Mouse (Mus musculus) intestine, embryonic 15.5 days (tissue): Measurements from ENCODE around the gene Spg20. TPM values are rescaled to one million over a fixed set of nuclear protein-coding genes. Genes with fewer than 3 reads are reported as not detected.

ENCODE experiments used
- ATAC-seq: fragments of 200-750 bp; cut with Nextera tagmentation; 2 replicates; pipeline ENCODE4 v1.8.0; 2017; ENCODE audit warnings: moderate TSS enrichment, moderate library complexity
- H3K27ac ChIP-seq: fragments of 300-500 bp; sonication (generic); 2 replicates; pipeline ENCODE4 v1.5.1; 2015; ENCODE audit warnings: mild to moderate bottlenecking, inconsistent platforms
- H3K27me3 ChIP-seq: fragments of 300-500 bp; sonication (generic); replicated peaks from 2 replicates; pipeline ENCODE4 v1.6.1; 2015; ENCODE audit warnings: inconsistent platforms
- H3K36me3 ChIP-seq: fragments of 300-500 bp; sonication (generic); 2 replicates; pipeline ENCODE4 v1.6.1; 2015; ENCODE audit warnings: inconsistent platforms
- H3K4me1 ChIP-seq: fragments of 300-500 bp; sonication (generic); replicated peaks from 2 replicates; pipeline ENCODE4 v1.6.1; 2015; ENCODE audit warnings: inconsistent platforms
- H3K4me2 ChIP-seq: fragments of 300-500 bp; sonication (generic); replicated peaks from 2 replicates; pipeline ENCODE4 v1.6.1; 2015; ENCODE audit warnings: mild to moderate bottlenecking, inconsistent platforms
- H3K4me3 ChIP-seq: fragments of 300-500 bp; sonication (generic); replicated peaks from 2 replicates; pipeline ENCODE4 v1.5.1; 2015; ENCODE audit warnings: inconsistent platforms
- H3K9ac ChIP-seq: fragments of 300-500 bp; sonication (generic); 2 replicates; pipeline ENCODE4 v1.6.1; 2015; ENCODE audit warnings: inconsistent platforms
- H3K9me3 ChIP-seq: fragments of 300-500 bp; sonication (generic); 2 replicates; pipeline ENCODE4 v1.6.1; 2016; ENCODE audit warnings: inconsistent platforms
- WGBS: fragments of 180-500 bp; shearing (Covaris S2); methylation state at CpG from one replicate; pipeline ENCODE4 v1.1.7; 2015; 5-methylcytosine and 5-hydroxymethylcytosine counted together
- polyA plus RNA-seq: library from polyadenylated mRNA; unstranded; fragments of >200 nt; fragmentation: Nextera tagmentation; extraction: Ambion mirVana; gene quantifications from 2 replicates; pipeline ENCODE4 v1.2.1, GENCODE M21; 2015

Gene Spg20
- polyA plus RNA-seq, 1 experiment from 2014 or later: 37.4 TPM

- Histone ChIP-seq H3K9me3 (no peaks in the 10 kb centered on the region), H3K36me3 (no peaks in the 10 kb centered on the region), H3K9ac (no peak overlapping the region), H3K27ac (no peak overlapping the region), H3K4me3 (no peak overlapping the region), H3K4me2 (no peak overlapping the region), H3K27me3 (no peaks in the 10 kb centered on the region), H3K4me1 (no peaks in the 10 kb centered on the region)
- WGBS: 68% methylated on average over 7 of the region's 7 CpGs
- ATAC-seq: no peak
These were observed 49.2 kb downstream of the Spg20 start for GRCm38 (mm10) chr3:55161144-55161543.

- no peaks in the 10 kb centered on the region for H3K27me3 ChIP-seq
- no peak overlapping the region for H3K4me2 ChIP-seq
- H3K9ac ChIP-seq: no peak overlapping the region
- WGBS: 58% methylated on average over 4 of the region's 4 CpGs
- ATAC-seq: no peak
- no peak overlapping the region for H3K27ac ChIP-seq
- H3K4me1 ChIP-seq: no peaks in the 10 kb centered on the region
- no peaks in the 10 kb centered on the region for H3K9me3 ChIP-seq
- H3K36me3 ChIP-seq: no peaks in the 10 kb centered on the region
- no peak overlapping the region for H3K4me3 ChIP-seq
These were observed 51.6 kb downstream of the Spg20 start for GRCm38 (mm10) chr3:55163510-55163909.

- Histone ChIP-seq H3K9ac (no peak overlapping the region), H3K9me3 (no peaks in the 10 kb centered on the region), H3K4me3 (no peak overlapping the region), H3K4me2 (no peak overlapping the region), H3K4me1 (no peaks in the 10 kb centered on the region), H3K27me3 (no peaks in the 10 kb centered on the region), H3K27ac (no peak overlapping the region), H3K36me3 (no peaks in the 10 kb centered on the region)
- 66% methylated on average over 3 of the region's 3 CpGs for WGBS
- no peak for ATAC-seq
These were observed 60.6 kb downstream of the Spg20 start for GRCm38 (mm10) chr3:55172478-55172877.

- Histone ChIP-seq H3K27ac (no peak overlapping the region), H3K4me2 (no peak overlapping the region), H3K4me1 (no peaks in the 10 kb centered on the region), H3K9me3 (no peaks in the 10 kb centered on the region), H3K36me3 (no peaks in the 10 kb centered on the region), H3K4me3 (no peak overlapping the region), H3K9ac (no peak overlapping the region), H3K27me3 (no peaks in the 10 kb centered on the region)
- no peak for ATAC-seq
- WGBS: 37% methylated on average over 6 of the region's 6 CpGs
These were observed 65.4 kb downstream of the Spg20 start for GRCm38 (mm10) chr3:55177271-55177670.

- H3K4me3 ChIP-seq: no peak within 1 kb of the TSS
- no peak within 1 kb of the TSS for H3K4me2 ChIP-seq
- WGBS: 92% methylated on average over 22 of the region's 22 CpGs
- no peak within 1 kb of the TSS for H3K9ac ChIP-seq
- ATAC-seq: no peak
- H3K27me3 ChIP-seq: no peaks in the 10 kb centered on the region
- H3K27ac ChIP-seq: no peak within 1 kb of the TSS
- H3K36me3 ChIP-seq: no peaks in the 10 kb centered on the region
- H3K4me1 ChIP-seq: no peaks in the 10 kb centered on the region
- H3K9me3 ChIP-seq: no peaks in the 10 kb centered on the region
These were observed 69.9 kb downstream of the Spg20 start, which contains the start of gene Sohlh2 for GRCm38 (mm10) chr3:55181766-55182165. TSS of gene Sohlh2 (plus strand) at chr3:55182028.

Other genes starting within 250 kb of the Spg20 start
- gene Sertm1, start 196.2 kb upstream of the Spg20 start, polyA plus RNA-seq: 0.20 and 0.24 TPM in 2 replicates
- 1.3 and 1.6 TPM in 2 replicates for gene Ccna1, start 56.6 kb upstream of the Spg20 start, polyA plus RNA-seq
- gene Ccdc169, start 25.2 kb downstream of the Spg20 start, polyA plus RNA-seq: 0.05 TPM in 1 of 2 replicates, not detected in the other
- 0.06 TPM in 1 of 2 replicates, not detected in the other for gene Sohlh2, start 69.9 kb downstream of the Spg20 start, polyA plus RNA-seq
- gene Dclk1, start 130.3 kb downstream of the Spg20 start, polyA plus RNA-seq: 12.3 and 15.3 TPM in 2 replicates